Mouse (Mus musculus): ENCODE measurements at regions not wholly inside any gene's neighbourhood (a gene's known extent, or its start where the extent isn't known, plus 50 kb on each side); places are given as distances from the start of the nearest gene placed in this dataset.
"Not testable (repeated sequence)": the region's sequence is repeated elsewhere in the genome, so short reads cannot be mapped to it uniquely, and the experiment has no call there.

DNA sequence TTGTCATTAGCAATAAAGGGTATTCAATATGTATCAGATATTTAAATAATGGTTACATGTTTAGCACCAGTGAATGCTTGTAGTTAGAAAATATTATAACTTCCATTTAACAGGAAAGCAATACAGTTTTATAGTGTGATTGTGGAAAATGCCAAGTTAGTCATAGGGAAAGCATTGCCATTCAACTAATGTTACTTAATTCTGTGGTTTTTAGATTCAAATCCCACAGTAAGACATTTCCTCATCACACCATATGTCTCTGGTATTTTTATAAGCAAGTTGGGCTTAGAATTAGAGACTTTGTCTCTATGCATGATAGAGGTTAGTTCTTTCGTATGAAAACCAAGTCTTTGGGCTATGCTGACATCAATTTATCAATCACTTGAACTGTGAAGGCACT lies 133.0 kb downstream of the Prr30 start:
- ATAC-seq (replicated peaks; ENCODE audit: poor library complexity, severe bottlenecking): peak; percentile 59

DNA sequence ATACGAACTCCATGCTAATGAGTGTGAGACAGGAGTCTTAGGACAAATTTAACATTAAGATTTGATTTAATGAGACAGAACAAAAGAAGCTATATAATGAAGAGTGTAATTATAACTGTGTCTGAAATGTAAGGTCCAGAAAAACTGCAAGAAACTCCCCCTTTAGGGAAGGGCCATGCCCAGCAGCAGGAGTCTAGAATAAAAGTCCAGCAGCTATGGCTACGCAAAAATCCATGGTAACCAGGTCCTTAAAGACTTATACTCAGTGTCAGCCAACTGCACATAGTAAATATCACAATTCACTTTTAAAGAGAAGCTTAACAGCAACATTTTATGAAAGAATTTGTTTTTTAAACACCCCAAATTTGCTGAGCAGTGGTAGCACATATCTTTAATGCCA lies 143.3 kb downstream of the Prr30 start:
- ATAC-seq (replicated peaks; ENCODE audit: poor library complexity, severe bottlenecking): no peak

DNA sequence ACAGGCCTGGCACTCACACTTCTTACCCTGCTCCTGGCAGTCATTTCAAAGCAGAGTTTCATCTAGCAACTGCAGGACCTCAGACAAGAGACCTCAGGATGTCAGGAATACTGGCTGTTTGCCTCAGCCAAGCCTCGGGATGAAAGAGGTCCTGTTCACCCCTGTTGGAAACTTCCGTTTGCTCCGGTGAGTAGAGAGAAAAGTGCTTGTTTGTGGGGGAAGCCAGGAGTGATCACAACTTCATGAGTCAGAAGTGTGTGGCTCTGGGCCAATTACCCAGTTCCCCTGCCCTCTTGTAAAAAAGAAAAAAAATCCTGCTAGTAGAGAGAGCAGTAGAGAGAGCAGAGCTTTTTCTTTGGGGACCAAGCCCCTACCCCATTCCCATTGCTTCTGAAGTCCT lies 144.2 kb downstream of the Prr30 start:
- no peak for ATAC-seq (replicated peaks; ENCODE audit: poor library complexity, severe bottlenecking)

DNA sequence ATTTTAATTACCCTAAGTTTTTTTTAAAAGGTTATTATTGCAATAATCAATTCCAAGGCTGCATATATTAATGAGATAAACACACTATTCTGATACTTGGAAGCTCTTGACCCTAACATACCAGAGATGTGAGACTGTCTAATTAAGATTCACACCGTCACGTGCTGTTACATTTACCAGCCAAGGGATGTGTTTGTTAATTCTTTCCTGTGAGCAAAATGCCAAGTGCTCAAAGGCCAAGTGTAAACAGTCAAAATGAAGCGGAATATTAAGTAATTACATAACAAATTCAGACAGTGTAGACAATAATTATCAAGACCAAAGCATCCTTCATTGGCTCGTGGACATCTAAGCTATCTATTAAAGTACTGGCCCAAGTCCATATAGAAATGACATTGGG lies 145.3 kb downstream of the Prr30 start:
- ATAC-seq (replicated peaks; ENCODE audit: poor library complexity, severe bottlenecking): no peak

DNA sequence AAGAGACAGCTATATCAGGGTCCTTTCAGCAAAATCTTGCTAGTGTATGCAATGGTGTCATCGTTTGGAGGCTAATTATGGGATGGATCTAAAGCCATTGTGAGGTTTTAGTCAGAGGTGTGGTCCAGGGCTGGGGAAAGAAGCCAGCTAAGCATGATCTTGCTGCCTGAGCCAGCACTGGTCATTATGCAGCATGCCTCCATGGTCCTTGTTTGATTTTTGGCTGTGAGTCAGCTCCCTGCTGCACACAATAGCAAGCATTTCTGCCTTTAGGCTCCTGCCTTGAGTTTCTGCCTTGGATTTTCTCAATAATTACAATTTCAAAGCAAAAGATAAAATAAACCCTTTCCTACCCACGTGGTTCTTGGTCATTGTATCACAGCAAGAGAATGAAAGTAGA lies 147.4 kb downstream of the Prr30 start:
- no peak for ATAC-seq (replicated peaks; ENCODE audit: poor library complexity, severe bottlenecking)

DNA sequence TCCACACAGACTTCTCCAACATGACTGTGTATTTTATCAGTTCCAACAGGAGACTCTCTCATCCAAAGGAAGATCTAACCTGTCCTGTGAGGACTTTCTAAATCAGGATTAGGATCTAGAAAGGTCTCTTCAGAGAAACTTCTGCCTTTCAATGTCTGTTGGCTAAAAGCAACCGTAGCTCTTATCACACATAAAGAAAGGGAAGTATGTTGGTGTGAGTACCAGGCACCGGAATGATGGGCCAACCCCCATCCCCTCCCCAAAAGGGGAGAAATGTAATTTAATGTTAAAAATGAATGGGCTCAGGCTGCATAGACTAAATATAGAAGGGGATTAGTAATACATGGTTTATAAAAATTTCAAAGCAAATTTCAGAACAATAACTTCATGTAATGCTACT lies 149.9 kb downstream of the Prr30 start:
- ATAC-seq (replicated peaks; ENCODE audit: poor library complexity, severe bottlenecking): peak; percentile 53; the same call in 1 of the 2 replicates

DNA sequence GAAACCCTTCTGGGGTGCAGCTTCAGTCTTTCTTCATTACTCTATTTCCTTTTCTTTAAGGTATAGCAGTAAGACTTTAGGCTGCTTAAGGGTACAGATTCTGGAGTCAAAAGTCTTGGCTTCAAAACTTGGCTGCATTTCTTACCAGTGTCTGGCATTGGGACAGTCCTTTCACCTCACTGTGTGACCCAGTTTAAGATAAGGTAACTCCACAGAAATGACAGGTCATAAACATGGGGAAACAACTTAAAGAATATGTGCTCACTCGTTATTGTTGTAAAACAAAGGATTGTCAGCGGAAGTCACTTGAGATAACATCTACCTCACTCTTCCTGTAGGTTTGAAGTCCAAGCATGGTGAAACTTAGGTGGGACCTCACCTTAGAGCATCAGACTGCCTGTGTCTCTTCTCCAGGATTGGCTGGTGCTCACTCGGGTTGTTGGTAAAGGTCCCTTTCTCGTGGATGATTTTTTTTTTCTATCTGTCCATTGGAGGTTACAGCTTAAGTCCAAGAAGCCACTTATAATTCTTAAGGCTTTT lies 150.4 kb downstream of the Prr30 start:
- peak; percentile 27; the same call in 1 of the 2 replicates for ATAC-seq (replicated peaks; ENCODE audit: poor library complexity, severe bottlenecking)

DNA sequence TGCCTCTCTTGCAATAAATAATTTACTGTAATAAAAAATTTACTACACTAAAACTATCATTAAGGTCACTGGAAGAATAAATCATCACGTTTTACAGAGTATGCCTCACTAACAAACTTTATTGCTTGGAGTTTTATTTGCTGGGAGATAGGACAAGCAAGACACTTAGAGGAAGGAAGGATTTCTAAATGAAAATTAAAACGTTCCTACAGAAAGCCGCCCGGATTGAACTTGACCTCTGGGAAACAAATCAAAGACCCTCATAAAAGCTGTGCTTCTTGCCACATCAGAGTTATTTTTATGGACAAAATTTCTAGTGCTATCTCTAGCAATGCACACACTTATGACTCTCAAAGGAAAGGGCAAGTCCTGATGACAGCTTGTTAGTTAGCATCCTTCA lies 156.6 kb downstream of the Prr30 start:
- ATAC-seq (replicated peaks; ENCODE audit: poor library complexity, severe bottlenecking): no peak

DNA sequence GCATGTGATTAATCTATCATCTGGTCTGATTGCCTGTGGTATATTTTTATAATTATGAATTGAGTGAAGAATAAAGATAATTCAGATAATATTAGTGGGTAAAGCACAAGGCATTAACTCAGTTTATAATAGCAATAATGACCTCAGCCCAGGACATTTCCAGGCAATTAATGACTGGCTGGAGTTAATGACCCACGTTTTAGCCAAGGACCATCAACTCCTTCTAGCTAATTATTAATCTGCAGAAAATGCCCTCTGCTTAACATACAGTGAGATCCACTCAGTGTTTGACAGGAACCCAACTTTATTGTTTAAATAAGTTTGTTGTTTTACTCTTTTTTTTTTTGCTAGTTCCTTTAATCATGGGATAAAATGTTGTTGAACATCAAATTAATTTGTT lies 199.1 kb downstream of the Prr30 start:
- ATAC-seq (replicated peaks; ENCODE audit: poor library complexity, severe bottlenecking): no peak

DNA sequence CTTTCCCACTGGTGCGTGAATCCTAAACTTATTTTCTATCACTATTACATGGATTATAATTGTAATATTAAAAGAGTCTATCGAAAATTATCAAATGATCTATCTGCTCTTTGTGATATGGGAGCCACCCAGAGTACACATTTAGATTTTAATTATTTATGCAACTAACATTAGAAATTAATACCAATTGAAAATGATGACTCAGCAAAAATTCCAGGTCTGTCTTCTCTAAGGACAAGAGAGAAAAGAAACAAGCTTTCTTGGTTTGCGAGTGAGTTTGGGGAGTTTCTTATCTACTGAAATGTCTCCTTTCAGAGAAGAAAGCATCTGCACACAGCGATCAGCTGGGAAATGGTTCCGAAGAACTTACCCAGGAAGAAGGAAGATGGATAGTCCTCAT lies 219.4 kb downstream of the Prr30 start:
- no peak for ATAC-seq (replicated peaks; ENCODE audit: poor library complexity, severe bottlenecking)

DNA sequence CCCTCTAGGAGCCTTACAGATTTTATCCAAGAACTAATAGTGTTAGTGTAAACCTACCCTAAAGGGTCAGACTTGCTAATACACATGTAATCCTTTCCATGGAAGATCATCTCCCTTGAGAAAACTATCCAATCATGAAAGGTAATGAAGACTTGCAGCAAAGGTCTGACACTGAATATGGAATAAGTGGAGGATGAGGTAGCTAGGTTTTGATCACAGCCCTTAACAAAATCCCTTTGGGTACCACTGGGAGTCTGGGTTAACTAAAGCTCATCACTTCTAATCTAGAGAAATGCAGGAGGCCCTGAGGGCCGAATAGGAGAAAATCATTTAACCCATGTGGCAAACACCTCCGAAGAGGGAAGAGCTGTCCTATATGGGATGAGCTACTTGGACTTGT lies 221.6 kb downstream of the Prr30 start:
- ATAC-seq (replicated peaks; ENCODE audit: poor library complexity, severe bottlenecking): no peak

DNA sequence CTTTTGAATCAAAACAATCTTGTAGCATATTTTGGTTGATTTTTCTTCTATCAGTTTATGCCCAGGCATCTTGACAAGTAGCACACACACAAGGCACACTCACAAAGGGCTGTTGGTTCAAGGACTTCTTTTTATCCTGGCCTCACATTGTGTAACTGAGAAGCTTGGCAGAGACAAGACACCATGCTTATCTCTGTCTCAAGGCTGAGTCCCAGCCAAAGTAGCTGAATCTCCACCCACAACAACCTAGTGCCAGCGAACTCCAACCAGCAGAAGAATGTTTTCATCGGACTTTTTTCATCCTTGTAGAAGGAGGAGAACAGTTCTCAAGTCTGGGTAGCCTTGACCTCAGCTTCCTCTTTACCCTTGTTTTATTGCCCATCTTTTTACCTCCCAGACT lies 229.2 kb downstream of the Prr30 start:
- ATAC-seq (replicated peaks; ENCODE audit: poor library complexity, severe bottlenecking): no peak

DNA sequence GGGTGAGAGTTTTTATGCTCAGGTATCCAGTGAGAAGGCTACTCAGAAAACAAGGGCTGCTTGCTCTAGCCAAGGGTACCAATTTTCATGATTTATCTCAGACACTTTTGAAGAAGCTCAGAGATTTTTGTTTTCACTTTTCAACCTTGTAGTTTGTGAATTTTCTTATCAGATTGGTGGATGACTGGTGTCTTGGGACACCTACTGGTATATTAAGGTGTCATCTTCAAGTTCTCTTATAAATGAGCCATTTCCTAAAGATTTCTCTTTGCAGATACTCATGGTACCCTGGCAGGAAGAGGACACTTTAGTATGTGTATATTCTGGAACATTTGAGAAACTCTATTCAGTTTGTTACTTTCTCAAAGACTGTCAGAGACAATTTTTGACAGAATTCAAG lies 239.9 kb downstream of the Prr30 start:
- no peak for ATAC-seq (replicated peaks; ENCODE audit: poor library complexity, severe bottlenecking)

DNA sequence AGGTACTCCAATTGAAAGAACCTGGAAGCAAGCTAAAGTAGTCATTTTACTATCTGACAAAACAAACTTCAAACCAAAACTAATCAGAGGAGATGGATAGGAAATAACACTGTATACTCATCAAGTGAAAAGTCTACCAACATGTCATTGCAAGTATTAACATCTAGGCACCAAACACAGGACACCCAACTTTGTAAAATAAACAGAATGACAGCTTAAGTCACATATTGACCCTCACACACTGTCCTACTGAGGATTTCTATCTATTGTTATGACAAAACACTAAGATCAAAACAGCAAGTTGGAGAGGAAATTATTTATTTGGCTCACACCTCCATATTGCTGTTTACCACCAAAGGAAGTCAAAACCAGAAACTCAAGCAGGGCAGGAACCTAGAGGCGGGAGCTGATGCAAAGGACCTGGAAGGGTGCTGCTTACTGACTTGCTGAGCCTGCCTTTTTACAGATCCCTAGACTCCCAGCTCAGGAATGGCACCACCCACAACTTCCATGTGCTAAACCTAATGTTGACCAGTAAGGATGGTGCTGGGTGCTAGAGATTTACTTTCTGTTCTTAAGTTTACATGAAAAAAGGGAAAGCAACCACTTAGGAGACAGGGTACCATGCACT lies 244.2 kb downstream of the Prr30 start:
- ATAC-seq (replicated peaks; ENCODE audit: poor library complexity, severe bottlenecking): no peak

DNA sequence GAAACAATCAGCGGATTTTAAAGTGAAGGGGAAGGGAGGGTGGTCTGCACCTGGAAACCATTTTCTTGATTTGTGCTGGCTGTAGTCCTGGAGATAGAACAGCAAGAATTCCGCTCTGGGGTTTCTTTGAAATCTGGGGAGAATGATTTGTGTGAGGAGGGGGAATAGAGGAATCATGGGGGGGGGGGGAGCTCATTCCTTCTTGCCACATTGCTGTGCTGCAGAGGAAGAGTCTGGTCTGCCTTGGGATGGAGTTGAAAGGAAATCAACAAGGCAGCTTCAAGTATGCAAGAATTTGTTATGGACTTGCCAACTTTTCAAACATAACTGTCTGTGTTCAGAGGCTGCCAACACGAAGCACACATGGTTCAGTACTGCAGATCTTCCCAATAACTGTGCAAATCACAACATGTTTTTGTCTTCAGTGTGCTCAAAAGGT lies 249.4 kb downstream of the Prr30 start:
- ATAC-seq (replicated peaks; ENCODE audit: poor library complexity, severe bottlenecking): no peak

DNA sequence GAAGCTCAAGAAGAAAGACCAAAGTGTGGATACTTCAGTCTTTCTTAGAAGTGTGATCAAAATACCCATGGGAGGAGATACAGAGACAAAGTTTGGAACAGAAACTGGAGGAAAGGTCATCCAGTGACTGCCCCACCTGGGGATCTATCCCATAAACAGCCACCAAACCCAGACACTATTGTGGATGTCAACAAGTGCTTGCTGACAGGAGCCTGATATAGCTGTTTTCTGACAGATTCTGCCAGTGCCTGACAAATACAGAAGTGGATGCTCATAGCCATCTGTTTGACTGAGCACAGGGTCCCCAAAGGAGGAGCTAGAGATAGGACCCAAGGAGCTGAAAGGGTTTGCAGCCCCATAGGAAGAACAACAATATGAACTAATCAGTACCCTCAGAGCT lies 252.5 kb downstream of the Prr30 start:
- ATAC-seq (replicated peaks; ENCODE audit: poor library complexity, severe bottlenecking): not testable (repeated sequence)

DNA sequence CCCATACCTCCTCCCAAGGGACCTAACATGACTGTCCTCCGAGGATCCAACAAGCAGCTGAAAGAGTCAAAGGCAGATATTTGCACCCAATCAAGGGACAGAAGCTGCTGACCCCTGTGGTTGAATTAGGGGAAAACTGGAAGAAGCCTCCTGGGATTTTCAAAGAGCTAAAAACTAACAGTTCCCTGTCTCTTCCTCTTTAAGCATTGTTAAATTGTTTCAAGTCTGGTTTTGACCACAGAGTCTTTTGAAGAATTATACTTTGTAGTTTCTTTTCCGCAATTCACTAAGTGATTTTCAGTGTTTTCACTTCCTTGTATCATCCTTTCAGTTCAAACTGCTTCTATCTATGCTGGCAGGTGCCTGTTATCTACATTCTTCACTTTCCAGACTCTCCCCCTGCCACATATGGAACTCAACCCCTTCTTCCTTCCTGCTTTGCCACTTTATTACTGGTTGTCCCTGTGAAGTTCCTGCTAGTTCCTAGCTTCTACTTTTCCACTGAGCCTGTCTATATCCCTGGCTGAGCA lies 262.7 kb downstream of the Prr30 start:
- peak; percentile 71 for ATAC-seq (replicated peaks; ENCODE audit: poor library complexity, severe bottlenecking)

DNA sequence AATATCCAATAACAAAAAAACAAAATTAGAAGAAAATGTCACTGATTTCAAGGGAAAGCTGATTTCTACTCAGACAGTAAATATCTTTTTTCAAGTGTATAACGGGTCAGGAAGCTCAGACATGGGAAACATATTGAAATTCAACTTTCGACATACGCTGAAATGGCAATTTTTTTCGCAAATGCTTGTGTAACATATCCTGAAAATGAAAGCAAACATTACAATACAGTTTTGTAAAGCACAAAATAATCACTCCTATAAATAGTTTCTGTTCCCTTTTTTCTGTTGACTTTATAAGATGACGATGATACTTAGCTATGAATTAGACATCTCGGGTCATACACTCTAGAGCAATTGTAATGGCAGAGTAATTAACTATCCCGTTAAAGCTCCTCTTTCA lies 265.6 kb downstream of the Prr30 start:
- ATAC-seq (replicated peaks; ENCODE audit: poor library complexity, severe bottlenecking): peak; percentile 70

DNA sequence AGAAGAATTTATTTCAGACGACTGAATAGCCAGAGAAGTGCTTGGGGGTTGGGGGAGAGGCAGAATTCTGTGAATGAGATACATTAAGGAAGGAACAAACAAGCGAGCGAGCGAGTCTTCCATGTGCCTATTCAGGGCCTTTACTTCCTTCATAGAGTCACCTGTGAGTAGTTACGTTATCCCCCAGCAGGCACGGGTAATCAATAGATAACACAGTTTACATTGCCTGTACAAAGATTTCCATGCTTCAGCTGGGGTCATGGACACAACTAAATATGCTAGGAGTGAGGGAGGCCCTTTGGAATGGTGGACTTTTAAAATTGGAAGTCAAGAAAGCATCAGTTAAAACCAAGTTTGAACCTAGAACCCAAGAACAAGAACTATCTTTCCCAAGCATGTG lies 275.2 kb downstream of the Prr30 start:
- no peak for ATAC-seq (replicated peaks; ENCODE audit: poor library complexity, severe bottlenecking)

DNA sequence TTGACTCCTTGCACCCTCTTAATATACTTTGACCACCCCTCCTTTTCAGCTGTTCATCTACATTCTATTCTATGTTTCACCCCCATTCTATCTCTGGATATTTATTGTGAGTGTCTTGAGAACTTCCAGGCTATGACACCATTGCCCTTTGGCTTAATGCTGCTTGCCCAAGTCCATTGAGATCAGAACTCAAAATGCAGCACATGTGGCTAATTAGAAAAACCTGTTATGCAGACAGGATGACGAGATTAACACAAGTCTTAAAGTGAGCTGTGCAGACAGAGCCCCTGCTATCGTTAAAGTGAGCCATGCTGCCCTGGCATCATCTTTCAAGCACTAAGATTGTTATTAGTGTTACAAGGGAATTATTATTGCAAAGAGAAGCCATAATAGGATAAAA lies 299.9 kb downstream of the Prr30 start:
- ATAC-seq (replicated peaks; ENCODE audit: poor library complexity, severe bottlenecking): no peak

DNA sequence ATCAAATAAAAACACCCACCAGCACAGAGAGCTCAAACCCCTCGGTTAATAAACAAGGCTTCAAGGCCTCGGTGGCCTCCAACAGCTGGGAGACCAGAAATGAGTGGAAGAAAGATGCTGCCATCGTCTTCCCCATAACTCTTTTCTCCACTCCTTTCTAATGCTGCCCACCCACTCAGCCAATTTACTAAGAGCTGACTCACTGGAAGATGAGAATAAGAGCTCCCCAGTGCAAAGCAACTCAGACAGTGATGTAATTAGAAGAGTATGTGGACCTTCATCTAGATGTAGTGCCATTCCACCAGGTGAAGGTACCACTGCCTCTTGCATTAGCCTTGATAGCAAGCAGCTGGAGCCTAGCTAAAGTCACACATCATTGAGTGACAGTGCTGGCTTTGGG lies 301.1 kb downstream of the Prr30 start:
- no peak for ATAC-seq (replicated peaks; ENCODE audit: poor library complexity, severe bottlenecking)
